ENCODE assay signal across 10 mouse cellular contexts in the genomic region with DNA sequence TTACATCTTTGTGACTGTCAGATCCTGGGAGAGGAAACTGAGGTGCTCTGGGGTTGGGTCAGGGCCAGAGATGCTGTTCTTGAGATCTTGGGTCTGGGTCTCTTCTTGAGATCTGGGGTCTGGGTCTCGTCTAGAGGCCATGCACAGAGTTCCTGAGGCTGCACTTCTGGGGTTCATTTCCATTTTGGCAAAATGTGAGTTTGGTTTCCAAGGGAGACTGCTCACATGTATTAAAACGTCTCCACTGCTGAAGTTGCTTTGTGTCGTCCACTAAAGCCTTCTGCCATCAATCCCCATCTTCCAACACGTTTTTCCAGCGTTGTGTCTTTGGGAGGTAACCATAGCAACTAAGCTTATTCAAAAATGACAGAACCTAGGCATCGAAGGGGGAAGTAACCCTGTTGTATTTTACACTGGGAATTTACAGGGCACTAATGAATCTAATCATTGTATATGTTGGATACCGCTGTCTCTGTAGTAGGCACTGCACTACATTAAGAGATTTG. TPM values are rescaled to one million over a fixed set of nuclear protein-coding genes. Genes with fewer than 3 reads are reported as not detected.
DNase-seq lines count a peak whose midpoint lies in the region; ATAC-seq and TF ChIP-seq lines count a peak whose summit lies in the region.
"Had no signal": no experiment of that assay in that cellular context is flagged by ENCODE, and none has a peak within 500 bp of the region (broad histone marks: within the 10 kb centered on the region; RNA-seq: fewer than 3 reads in every experiment).

No protein-coding gene starts in this region.

- ATAC-seq in lung, embryonic 16.5 days (ENCODE audit: low read depth): no peak
- no peak for ATAC-seq in erythroid progenitor cell, adult 5-6 weeks (replicated peaks; ENCODE audit: low FRiP score, poor library complexity, severe bottlenecking)

- H3K27me3 ChIP-seq in lung, embryonic 16.5 days (ENCODE audit: control insufficient read depth, insufficient read depth, low read depth, low read length): no peaks in the 10 kb centered on the region

- no peak overlapping the region for H3K4me2 ChIP-seq in lung, embryonic 16.5 days (ENCODE audit: low read depth, low read length)

- no peak for TF ChIP-seq CTCF in lung, adult 2 months (IDR thresholded peaks at IDR 0.05; ENCODE audit: insufficient read depth, low read length)

- H3K4me1 ChIP-seq in lung, embryonic 16.5 days (replicated peaks; ENCODE audit: control insufficient read depth, insufficient read depth, low read length): no peaks in the 10 kb centered on the region; the same call in 1 of the 2 replicates
- H3K4me1 ChIP-seq in lung, adult 2 months (ENCODE audit: control insufficient read depth, insufficient read depth, low read length): no peaks in the 10 kb centered on the region

- H3K9me3 ChIP-seq in lung, embryonic 16.5 days (ENCODE audit: control insufficient read depth, low read length): no peaks in the 10 kb centered on the region

- H3K4me3 ChIP-seq in lung, embryonic 16.5 days (ENCODE audit: low read length): no peak overlapping the region
- H3K4me3 ChIP-seq in lung, adult 2 months (replicated peaks; ENCODE audit: extremely low read depth, low read depth, low read length): no peak overlapping the region

- no peaks in the 10 kb centered on the region for H3K36me3 ChIP-seq in lung, embryonic 16.5 days (ENCODE audit: control insufficient read depth, insufficient read depth, low read length)

- no peak overlapping the region for H3K9ac ChIP-seq in lung, embryonic 16.5 days (ENCODE audit: low read length)

- H3K27ac ChIP-seq in lung, embryonic 16.5 days (ENCODE audit: low read length): 0 out of 2 replicates have a peak overlapping the region, but pooled peaks have one; percentile 12

- TF ChIP-seq POLR2A in lung, adult 2 months (IDR thresholded peaks at IDR 0.05; ENCODE audit: borderline replicate concordance, extremely low read depth, low read depth, low read length): no peak

- WGBS in lung, embryonic 16.5 days: 41% methylated on average over 7 of the region's 7 CpGs
- WGBS in lung, adult 2 months: 48% methylated on average over 7 of the region's 7 CpGs

- DNase-seq in cerebellum, adult 9-11 months: peak; percentile 3
- DNase-seq in cerebellum, adult 8-10 months: no peak
- no peak for DNase-seq in lung, adult 2 months
- peak; percentile 20 for DNase-seq in layer of hippocampus, adult 9-11 months
- DNase-seq in ovary, postnatal 10 days (ENCODE audit: low spot score): no peak
- no peak for DNase-seq in frontal cortex, postnatal 25 days (ENCODE audit: low spot score in 2 of 2)

RNA-seq across cellular contexts. Expression of a gene that starts 5.1 kb away (rescaled TPM):
- polyA plus RNA-seq in lung, embryonic 16.5 days (2015; fragmentation: Nextera tagmentation; extraction: Ambion mirVana): not detected in 2 replicates
- polyA plus RNA-seq in lung, adult 2 months (2012; rRNA removed): not detected in 2 replicates
- total RNA-seq in erythroid progenitor cell, adult 5-6 weeks (2015; ENCODE audit: low replicate concordance): not detected in 2 replicates
- not detected in 2 replicates for total RNA-seq in erythroid progenitor cell, adult 5-6 weeks (2017; ENCODE audit: low replicate concordance)
- total RNA-seq: liver, adult 2 months had no signal
- polyA plus RNA-seq: liver, adult 2 months; spleen, adult 2 months had no signal

RNA-seq across cellular contexts. Expression of a gene that starts 33.5 kb away (rescaled TPM):
- 46.1 and 55.2 TPM in 2 replicates for polyA plus RNA-seq in lung, embryonic 16.5 days (2015; fragmentation: Nextera tagmentation; extraction: Ambion mirVana)
- 1.5 and 3.3 TPM in 2 replicates for polyA plus RNA-seq in lung, adult 2 months (2012; rRNA removed)
- 7.6 and 46.9 TPM in 2 replicates for total RNA-seq in erythroid progenitor cell, adult 5-6 weeks (2015; ENCODE audit: low replicate concordance)
- 2.6 and 9.1 TPM in 2 replicates for total RNA-seq in erythroid progenitor cell, adult 5-6 weeks (2017; ENCODE audit: low replicate concordance)

RNA-seq across cellular contexts. Expression of a gene that starts 33.8 kb away (rescaled TPM):
- 1.4 and 2.0 TPM in 2 replicates for polyA plus RNA-seq in lung, embryonic 16.5 days (2015; fragmentation: Nextera tagmentation; extraction: Ambion mirVana)
- polyA plus RNA-seq in lung, adult 2 months (2012; rRNA removed): 0.77 and 1.6 TPM in 2 replicates
- total RNA-seq in erythroid progenitor cell, adult 5-6 weeks (2015; ENCODE audit: low replicate concordance): not detected in 2 replicates
- not detected in 2 replicates for total RNA-seq in erythroid progenitor cell, adult 5-6 weeks (2017; ENCODE audit: low replicate concordance)
- polyA plus RNA-seq: liver, adult 2 months; spleen, adult 2 months had no signal

Comparison
In these comparisons a context has a peak if more than half of its experiments do, and no peak if none do; other contexts are left out.
1. DNase-seq: peak in cerebellum, adult 9-11 months (single experiment) and layer of hippocampus, adult 9-11 months (single experiment); none in cerebellum, adult 8-10 months (single experiment), lung, adult 2 months (single experiment), ovary, postnatal 10 days (single experiment) and frontal cortex, postnatal 25 days (0 of 2).
2. RNA of a gene that starts 33.5 kb away (polyA plus RNA-seq): 46.1 to 55.2 TPM in lung, embryonic 16.5 days; 1.5 to 3.3 TPM in lung, adult 2 months; every median in the first group is over 10 times any median in the second.